Mouse (Mus musculus): Measurements from ENCODE around the gene Neu1.

DNA sequence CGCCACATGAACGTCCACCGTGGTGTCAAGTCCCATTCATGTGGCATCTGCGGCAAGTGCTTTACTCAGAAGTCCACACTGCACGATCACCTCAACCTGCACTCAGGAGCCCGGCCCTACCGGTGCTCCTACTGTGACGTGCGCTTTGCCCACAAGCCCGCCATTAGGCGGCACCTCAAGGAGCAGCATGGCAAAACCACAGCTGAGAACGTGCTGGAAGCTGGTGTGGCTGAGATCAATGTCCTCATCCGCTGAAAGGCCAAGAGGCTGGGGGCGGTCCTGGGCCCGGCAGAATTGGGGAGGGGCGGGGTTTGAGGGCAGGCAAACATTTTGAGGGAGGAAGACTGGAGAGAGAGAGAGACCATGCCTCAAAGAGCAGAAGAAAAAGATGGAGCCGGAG, 34.7 kb upstream of the Neu1 start:
- TF ChIP-seq CTCF (conservative IDR thresholded peaks at IDR 0.05 in 1 of 2, IDR thresholded peaks at IDR 0.05 in 1 of 2; ENCODE audit: low read depth in 2 of 2, low read length in 2 of 2) (no peak), POLR2A (IDR thresholded peaks at IDR 0.05; ENCODE audit: low read depth, low read length) (no peak; the same call in 1 of the 2 replicates)

Data from CH12.LX (cell line).